Mouse (Mus musculus) left cerebral cortex, postnatal 25 days (tissue): ENCODE measurements around the gene Nfkbil1. TPM values are rescaled to one million over a fixed set of nuclear protein-coding genes. Genes with fewer than 3 reads are reported as not detected.
A peak's percentile ranks its signal among the peaks of the same experiment; 100 is the strongest.

Experiments used
- DNase-seq, 2 experiments: peaks; one replicate each; pipeline ENCODE4 v3.0.0; 2022; ENCODE audit warnings: low spot score in 2 of 2, mixed read lengths in 1 of 2
- intact Hi-C: fragments of 180-260 bp; cut with DNase I; formaldehyde crosslinking; loops from one replicate; pipeline ENCODE4 v1.15.1; 2025
- total RNA-seq, 2 experiments: library from RNA; stranded (reverse); gene quantifications; 2 replicates each; pipeline ENCODE4 v1.2.3; 2021

Nfkbil1 gene
- total RNA-seq, 2 experiments from 2014 or later: 11.7 to 12.8 TPM

GRCm38 (mm10) chr17:35218516-35219193, 16.9 kb downstream of the Nfkbil1 start:
- intact Hi-C loops: no loop called here
- DNase-seq: no peak

GRCm38 (mm10) chr17:35213071-35213470, 22.5 kb downstream of the Nfkbil1 start:
- DNase-seq: no peak

GRCm38 (mm10) chr17:35210593-35210992, 25.0 kb downstream of the Nfkbil1 start:
- intact Hi-C loops: no loop called here
- DNase-seq: no peak

More at GRCm38 (mm10) chr17:35213071-35213470, 22.5 kb downstream of the Nfkbil1 start:
- intact Hi-C loops: no loop called here

- no peak for DNase-seq
- intact Hi-C loops: no loop called here
Measured at GRCm38 (mm10) chr17:35209785-35210535, 25.6 kb downstream of the Nfkbil1 start.

- intact Hi-C loops: no loop called here
- DNase-seq: no peak
Measured at GRCm38 (mm10) chr17:35205380-35205769, 30.2 kb downstream of the Nfkbil1 start.

- DNase-seq: no peak
- intact Hi-C loops: no loop called here
Measured at GRCm38 (mm10) chr17:35204494-35205379, 30.9 kb downstream of the Nfkbil1 start, which contains the start of gene Lta. Lta (minus strand) TSS chr17:35205351.

DNA sequence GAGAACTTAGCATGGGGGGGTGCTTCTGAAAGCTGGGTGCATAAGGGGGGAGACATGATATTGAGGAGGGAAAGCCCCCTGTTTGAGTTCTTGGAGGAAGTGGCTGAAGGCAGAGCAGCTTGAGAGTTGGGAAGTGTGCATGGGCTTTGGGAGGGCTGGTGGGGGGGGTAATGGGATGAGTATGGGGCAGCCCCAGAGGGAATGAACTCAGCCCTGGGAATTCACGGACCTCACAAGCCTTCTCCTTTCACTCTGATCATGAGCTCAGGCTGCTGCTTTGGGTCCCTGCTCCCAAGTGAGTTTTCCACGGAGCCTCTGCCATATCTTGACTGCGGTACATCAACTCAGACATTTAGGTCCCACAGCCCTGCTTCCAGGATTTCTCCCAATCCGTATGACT, 33.1 kb downstream of the Nfkbil1 start:
- intact Hi-C loops: no loop called here
- DNase-seq: no peak

- no peak for DNase-seq
- intact Hi-C loops: no loop called here
Measured at GRCm38 (mm10) chr17:35201787-35202186, 33.8 kb downstream of the Nfkbil1 start, which contains the start of gene Tnf. Tnf (minus strand) TSS chr17:35202007.

DNA sequence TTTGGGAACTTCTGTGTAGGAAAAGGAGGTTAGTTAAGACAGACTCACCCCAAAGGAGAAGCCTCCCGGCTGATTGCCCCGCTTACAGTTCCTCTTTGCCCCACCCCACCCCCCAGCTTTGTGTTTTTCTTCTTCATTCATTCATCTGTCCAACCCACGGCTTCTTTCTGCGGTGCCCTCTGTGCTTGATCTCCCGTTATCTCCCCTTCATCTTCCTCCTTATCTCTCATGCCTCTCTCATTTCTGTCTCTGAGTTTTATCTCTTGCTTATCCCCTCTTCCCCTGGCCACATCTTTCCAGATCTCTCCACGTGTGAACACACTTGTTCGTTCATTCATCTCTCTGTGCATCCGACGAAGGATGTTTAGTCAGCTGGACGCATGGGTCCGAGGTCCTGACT, 34.5 kb downstream of the Nfkbil1 start:
- DNase-seq: no peak
- intact Hi-C loops: no loop called here

GRCm38 (mm10) chr17:35200398-35200797, 35.2 kb downstream of the Nfkbil1 start:
- no peak for DNase-seq
- intact Hi-C loops: no loop called here

DNA sequence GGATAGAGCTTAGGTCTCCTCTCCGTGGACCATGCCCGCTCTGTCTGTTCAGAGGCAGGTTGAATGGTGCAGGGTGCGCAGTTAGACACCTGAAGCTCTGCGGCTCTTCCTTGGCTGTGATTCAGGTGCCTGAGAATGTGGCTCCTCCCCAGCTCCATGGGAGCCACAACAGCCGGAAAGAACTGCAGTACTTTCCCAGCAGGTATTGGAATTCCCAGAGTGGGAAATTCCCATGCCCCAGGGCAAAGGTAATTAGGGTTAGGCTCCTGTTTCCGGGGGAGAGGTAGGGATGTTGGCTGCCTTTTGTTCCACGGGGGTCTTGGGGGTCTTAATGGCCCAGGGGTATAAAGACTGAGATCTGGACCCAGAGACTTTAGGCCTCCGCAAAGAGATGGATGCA, 36.6 kb downstream of the Nfkbil1 start:
- DNase-seq: no peak
- intact Hi-C loops: loop anchor here (5.0 kb wide), 1 partner anchor 33 kb away; the partner anchor contains the start of gene Atp6v1g2

- intact Hi-C loops: loop anchor here (5.0 kb wide), 1 partner anchor 34 kb away; the partner anchor contains the start of gene Atp6v1g2
- no peak for DNase-seq
Measured at GRCm38 (mm10) chr17:35198029-35198428, 37.6 kb downstream of the Nfkbil1 start.

DNA sequence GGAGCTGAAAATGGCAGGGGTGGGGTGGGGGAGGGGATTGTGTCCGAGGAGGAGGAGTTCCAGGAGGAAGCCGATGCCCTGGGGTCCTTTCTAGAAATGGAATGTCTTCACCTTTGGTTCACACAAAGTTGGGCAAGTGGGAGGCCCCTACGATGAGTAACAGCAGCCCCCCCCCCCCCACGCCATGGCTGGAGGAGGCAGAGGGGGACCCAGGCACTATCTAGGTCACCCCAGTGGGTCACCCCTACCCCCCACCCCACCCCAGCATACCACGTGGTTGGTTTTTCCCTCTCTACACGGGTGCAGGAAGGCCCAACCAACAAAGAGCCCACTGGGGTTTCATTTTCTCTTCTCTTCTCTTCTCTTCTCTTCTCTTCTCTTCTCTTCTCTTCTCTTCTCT, 38.5 kb downstream of the Nfkbil1 start:
- DNase-seq: no peak
- intact Hi-C loops: loop anchor here (5.0 kb wide), 1 partner anchor 35 kb away; the partner anchor contains the start of gene Atp6v1g2

DNA sequence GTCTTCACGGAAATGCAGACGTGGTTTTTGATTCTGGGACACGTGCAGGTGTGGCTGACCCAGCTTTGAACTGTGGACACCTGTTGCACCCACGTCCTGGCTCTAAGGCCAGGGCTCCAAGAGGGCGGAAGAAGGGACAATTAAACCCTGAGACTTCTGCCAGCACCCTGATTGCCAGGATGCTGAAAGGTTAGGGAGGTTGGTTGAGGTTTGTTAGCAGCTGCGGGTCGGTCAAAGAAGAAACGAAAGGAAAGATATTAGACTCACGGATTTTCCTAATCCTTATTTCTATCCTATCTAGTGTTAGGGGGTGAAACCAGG, 39.3 kb downstream of the Nfkbil1 start:
- intact Hi-C loops: loop anchor here (5.0 kb wide), 1 partner anchor 36 kb away; the partner anchor contains the start of gene Atp6v1g2
- no peak for DNase-seq

- peak; percentile 78 to 83 for DNase-seq
- intact Hi-C loops: loop anchor here (5.0 kb wide), 1 partner anchor 37 kb away; the partner anchor contains the start of gene Atp6v1g2
Measured at GRCm38 (mm10) chr17:35195631-35196320, 39.8 kb downstream of the Nfkbil1 start.

DNA sequence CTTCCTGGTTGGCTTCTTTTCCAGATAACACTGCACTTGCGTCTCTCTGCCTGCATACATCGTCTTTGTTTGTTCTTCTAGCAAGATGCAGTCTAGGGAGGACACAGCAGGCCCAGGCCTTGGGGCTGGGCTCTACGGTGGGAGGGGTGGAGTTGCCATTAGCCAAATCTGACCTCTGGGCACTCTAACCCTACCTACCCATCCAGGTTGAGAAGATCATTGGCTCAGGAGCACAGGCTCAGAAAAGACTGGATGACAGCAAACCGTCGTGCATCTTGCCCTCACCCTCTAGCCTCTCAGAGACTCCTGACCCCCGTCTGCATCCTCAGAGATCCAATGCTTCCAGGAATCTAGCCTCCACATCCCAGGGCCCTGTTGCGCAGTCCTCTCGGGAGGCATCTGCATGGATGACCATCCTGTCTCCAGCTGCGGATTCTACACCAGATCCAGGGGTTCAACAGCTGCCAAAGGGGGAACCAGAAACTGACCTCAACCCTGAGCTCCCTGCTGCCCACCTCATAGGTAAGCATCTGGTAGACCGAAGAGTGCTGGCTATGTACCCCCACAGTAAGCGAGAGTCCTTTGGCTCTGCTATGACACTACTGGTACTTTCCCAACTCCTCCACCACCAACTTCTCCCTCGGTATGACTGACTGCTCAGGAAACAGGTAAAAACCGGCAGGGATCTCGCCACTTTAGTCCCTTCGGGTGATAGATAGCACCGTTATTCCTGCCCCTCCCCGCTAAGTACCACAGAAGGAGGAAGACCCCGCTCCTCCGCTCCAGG, 40.6 kb downstream of the Nfkbil1 start:
- intact Hi-C loops: loop anchor here (5.0 kb wide), 1 partner anchor 37 kb away; the partner anchor contains the start of gene Atp6v1g2
- DNase-seq: no peak

DNA sequence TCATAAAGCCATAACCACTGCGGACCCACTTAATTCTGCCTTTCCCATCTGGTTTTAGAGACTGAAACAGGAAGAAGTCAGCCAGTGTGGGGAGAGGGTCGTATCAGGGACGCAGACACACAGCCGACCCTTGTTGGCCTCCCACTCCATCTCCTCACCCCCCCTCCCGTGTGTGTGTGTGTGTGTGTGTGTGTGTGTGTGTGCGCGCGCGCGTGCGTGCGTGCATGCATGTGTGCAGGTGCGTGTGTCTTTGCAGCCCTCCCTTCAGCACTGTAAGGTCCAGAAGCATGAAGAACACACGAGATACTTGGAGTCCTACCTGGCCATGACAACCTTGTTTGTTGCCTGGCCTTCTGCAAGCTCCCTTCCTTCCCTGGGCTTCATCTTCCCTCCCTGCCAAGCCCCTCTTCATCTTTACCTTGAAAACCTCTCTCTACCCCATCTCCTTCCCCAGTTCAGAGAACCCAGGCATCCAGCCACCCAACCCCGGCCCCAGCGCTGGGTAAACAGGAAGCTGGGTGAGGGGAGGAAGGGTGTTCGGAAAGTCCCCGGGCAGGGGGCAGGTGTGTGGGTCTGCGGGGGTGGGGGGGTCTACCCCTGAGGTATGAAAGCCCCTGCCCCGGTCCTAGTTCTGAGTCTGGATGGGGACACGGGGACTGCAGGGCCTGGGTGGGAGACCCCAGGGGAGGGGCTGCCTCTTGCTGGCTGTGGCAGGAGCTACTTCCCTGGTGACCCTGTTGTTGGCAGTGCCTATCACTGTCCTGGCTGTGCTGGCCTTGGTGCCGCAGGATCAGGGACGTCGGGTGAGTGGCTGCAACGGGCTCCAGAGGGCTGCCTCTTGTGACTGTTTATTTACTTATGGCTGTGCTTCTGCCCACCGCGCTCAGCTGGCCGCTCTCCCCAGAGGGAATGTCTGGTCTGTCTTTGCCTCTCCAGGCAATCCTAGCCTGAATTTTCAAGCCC, 41.4 kb downstream of the Nfkbil1 start, which contains the start of gene Ltb:
Gene Ltb, plus strand, starts transcription at position 559 of the 963 bp plus-strand sequence.
- intact Hi-C loops: no loop called here
- DNase-seq: no peak
